Mouse (Mus musculus): ENCODE measurements around the gene Gm3164.
"Not testable (repeated sequence)": the region's sequence is repeated elsewhere in the genome, so short reads cannot be mapped to it uniquely, and the experiment has no call there.

- TF ChIP-seq EP300 (optimal IDR thresholded peaks at IDR 0.05); CTCF (IDR thresholded peaks at IDR 0.05; ENCODE audit: low read depth): not testable (repeated sequence)
These were observed 66.2 kb downstream of the Gm3164 start, which contains the start of gene Gm3182 for GRCm38 (mm10) chr14:4481445-4481844.
